Mouse (Mus musculus) cortical plate, adult 2 months (tissue): ENCODE measurements around the gene Cnga1.

Experiments used
- CTCF ChIP-seq: fragments of 200-500 bp; IDR thresholded peaks from 2 replicates; pipeline ENCODE4 v1.5.1; 2011; ENCODE audit warnings: mild to moderate bottlenecking, control low read depth, low read length; ENCODE audit not compliant: insufficient read depth; ENCODE audit errors: extremely low read depth
- POLR2A ChIP-seq: fragments of 200-500 bp; IDR thresholded peaks from 2 replicates; pipeline ENCODE4 v1.6.1; 2011; ENCODE audit warnings: mild to moderate bottlenecking, low read length, control low read depth; ENCODE audit not compliant: insufficient read depth; ENCODE audit errors: extremely low read depth

- TF ChIP-seq CTCF (no peak), POLR2A (no peak)
Measured at GRCm38 (mm10) chr5:72560976-72561628, 83.0 kb downstream of the Cnga1 start.
